In the genomic region with DNA sequence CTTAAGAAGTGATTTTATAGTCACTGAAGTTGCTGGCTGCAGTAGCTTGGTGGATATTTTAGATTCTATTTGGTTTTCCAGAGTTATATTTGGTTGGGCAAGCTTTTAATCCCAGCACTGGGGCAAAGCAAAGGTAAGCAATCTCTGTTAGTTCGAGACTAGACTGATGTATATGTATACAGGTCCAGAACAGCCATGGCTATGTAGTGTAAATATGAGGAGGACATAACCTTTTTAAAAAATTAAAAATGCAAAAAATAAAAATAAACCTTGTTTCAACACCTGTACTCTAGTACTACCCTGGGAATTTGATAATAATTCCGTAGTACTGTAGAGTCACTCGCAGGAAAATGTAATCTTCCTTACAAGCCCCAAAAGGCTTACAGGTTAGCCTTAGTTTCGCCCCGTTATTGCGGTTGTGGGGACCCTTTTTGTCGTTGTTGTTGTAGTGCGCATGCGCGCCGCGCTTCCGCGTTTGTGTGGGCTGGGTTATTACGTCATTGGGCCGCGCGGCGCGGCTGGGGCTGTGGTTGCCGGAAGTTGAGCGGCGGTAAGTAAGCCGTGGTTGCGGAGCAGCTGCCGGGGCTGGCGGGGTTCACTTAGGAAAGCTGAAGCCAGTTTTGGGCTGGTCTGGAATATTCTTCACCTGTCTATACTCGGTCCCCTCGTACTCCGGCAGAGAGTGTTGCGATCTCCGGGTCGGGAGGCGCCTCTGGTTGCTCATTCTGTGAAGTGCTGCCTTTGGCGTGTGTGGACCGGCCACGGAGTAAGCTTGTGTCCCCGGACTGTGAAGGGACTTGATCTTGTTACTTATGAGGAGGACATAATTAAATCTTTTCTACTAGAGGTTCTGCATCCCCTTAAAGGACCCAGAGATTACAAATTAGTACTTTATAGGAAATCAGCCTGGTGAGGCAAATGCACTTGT, we compare ENCODE assay signal across 8 mouse cellular contexts. TPM values are rescaled to one million over a fixed set of nuclear protein-coding genes. Genes with fewer than 3 reads are reported as not detected.
A peak's percentile ranks its signal among the peaks of the same experiment; 100 is the strongest.
DNase-seq lines count a peak whose midpoint lies in the region; ATAC-seq lines count a peak whose summit lies in the region.

Gene Atg7 (plus strand): TSS at position 497 of the 928 bp plus-strand sequence.

- peak within 1 kb of the TSS; percentile 64 for H3K9ac ChIP-seq in forebrain, embryonic 11.5 days (ENCODE audit: low read length)
- H3K9ac ChIP-seq in heart, embryonic 16.5 days (ENCODE audit: low read length): peak within 1 kb of the TSS; percentile 90
- H3K9ac ChIP-seq in liver, embryonic 15.5 days: peak within 1 kb of the TSS; percentile 69
- peak within 1 kb of the TSS; percentile 60 for H3K9ac ChIP-seq in neural tube, embryonic 12.5 days

- peak within 1 kb of the TSS; percentile 89 for H3K4me2 ChIP-seq in forebrain, embryonic 11.5 days (ENCODE audit: low read depth, low read length, severe bottlenecking)
- H3K4me2 ChIP-seq in heart, embryonic 16.5 days (ENCODE audit: low read depth, low read length): peak within 1 kb of the TSS; percentile 92
- peak within 1 kb of the TSS; percentile 86 for H3K4me2 ChIP-seq in liver, embryonic 15.5 days
- peak within 1 kb of the TSS; percentile 91 for H3K4me2 ChIP-seq in neural tube, embryonic 12.5 days (replicated peaks)

- H3K27me3 ChIP-seq in forebrain, embryonic 11.5 days (ENCODE audit: control insufficient read depth, insufficient read depth, low read length): no peaks in the 10 kb centered on the region
- no peaks in the 10 kb centered on the region for H3K27me3 ChIP-seq in heart, embryonic 16.5 days (ENCODE audit: control insufficient read depth, insufficient read depth, low read length)
- peaks cover 11% of the 10 kb centered on the region; the same call in 1 of the 2 replicates for H3K27me3 ChIP-seq in liver, embryonic 15.5 days
- no peaks in the 10 kb centered on the region for H3K27me3 ChIP-seq in neural tube, embryonic 12.5 days (replicated peaks)

- peak; percentile 88 for ATAC-seq in forebrain, embryonic 11.5 days (replicated peaks; ENCODE audit: low FRiP score)
- peak; percentile 77 for ATAC-seq in heart, embryonic 16.5 days (replicated peaks; ENCODE audit: extremely low read depth, insufficient read depth, low FRiP score)
- peak; percentile 82 for ATAC-seq in liver, embryonic 15.5 days (ENCODE audit: insufficient read depth)
- ATAC-seq in neural tube, embryonic 12.5 days (ENCODE audit: low FRiP score, low read depth): peak; percentile 74

- H3K9me3 ChIP-seq in forebrain, embryonic 11.5 days (ENCODE audit: control insufficient read depth, low read length): no peaks in the 10 kb centered on the region
- H3K9me3 ChIP-seq in heart, embryonic 16.5 days (replicated peaks; ENCODE audit: control insufficient read depth, low read length): no peaks in the 10 kb centered on the region
- H3K9me3 ChIP-seq in liver, embryonic 15.5 days (replicated peaks): no peaks in the 10 kb centered on the region
- no peaks in the 10 kb centered on the region for H3K9me3 ChIP-seq in neural tube, embryonic 12.5 days

- peaks cover 6% of the 10 kb centered on the region for H3K4me1 ChIP-seq in forebrain, embryonic 11.5 days (replicated peaks; ENCODE audit: control insufficient read depth, insufficient read depth, low read length)
- H3K4me1 ChIP-seq in heart, embryonic 16.5 days (ENCODE audit: control insufficient read depth, insufficient read depth, low read length): peaks cover 5% of the 10 kb centered on the region
- peaks cover 21% of the 10 kb centered on the region for H3K4me1 ChIP-seq in liver, embryonic 15.5 days (replicated peaks)
- peaks cover 7% of the 10 kb centered on the region for H3K4me1 ChIP-seq in neural tube, embryonic 12.5 days

- no peaks in the 10 kb centered on the region for H3K36me3 ChIP-seq in forebrain, embryonic 11.5 days (ENCODE audit: control insufficient read depth, insufficient read depth, low read length)
- H3K36me3 ChIP-seq in heart, embryonic 16.5 days (ENCODE audit: control insufficient read depth, insufficient read depth): no peaks in the 10 kb centered on the region
- no peaks in the 10 kb centered on the region for H3K36me3 ChIP-seq in liver, embryonic 15.5 days (replicated peaks)
- H3K36me3 ChIP-seq in neural tube, embryonic 12.5 days: no peaks in the 10 kb centered on the region

- under 1% methylated on average over 38 of the region's 38 CpGs for WGBS in forebrain, embryonic 11.5 days
- WGBS in heart, embryonic 16.5 days: under 1% methylated on average over 38 of the region's 38 CpGs
- under 1% methylated on average over 38 of the region's 38 CpGs for WGBS in liver, embryonic 15.5 days (ENCODE audit: insufficient replicate concordance)
- WGBS in neural tube, embryonic 12.5 days: under 1% methylated on average over 38 of the region's 38 CpGs

- DNase-seq in CD8-positive naive resting alpha-beta T cell, adult 2 months (ENCODE audit: low read depth in 2 of 2, low spot score in 2 of 2): peak; percentile 88 to 90
- peak; percentile 89 for DNase-seq in c-Kit-positive CD71-negative TER-119-negative erythroid progenitor cells, embryonic 14.5 days (ENCODE audit: low read depth)
- DNase-seq in forebrain, embryonic 11.5 days (ENCODE audit: low spot score): peak; percentile 97
- peak; percentile 94 to 97 for DNase-seq in kidney, postnatal 36 days
- peak; percentile 84 for DNase-seq in telencephalon, adult 2 months (ENCODE audit: low read depth, low spot score)

- no peak within 1 kb of the TSS for H3K27ac ChIP-seq in forebrain, embryonic 11.5 days (ENCODE audit: low read depth, low read length)
- H3K27ac ChIP-seq in heart, embryonic 16.5 days (ENCODE audit: low read length): peak within 1 kb of the TSS; percentile 62
- H3K27ac ChIP-seq in liver, embryonic 15.5 days (replicated peaks): peak within 1 kb of the TSS; percentile 68
- no peak within 1 kb of the TSS for H3K27ac ChIP-seq in neural tube, embryonic 12.5 days

- peak within 1 kb of the TSS; percentile 58 for H3K4me3 ChIP-seq in forebrain, embryonic 11.5 days (ENCODE audit: low read depth, low read length)
- H3K4me3 ChIP-seq in heart, embryonic 16.5 days (ENCODE audit: low read length): peak within 1 kb of the TSS; percentile 92
- H3K4me3 ChIP-seq in liver, embryonic 15.5 days (replicated peaks): peak within 1 kb of the TSS; percentile 72
- H3K4me3 ChIP-seq in neural tube, embryonic 12.5 days: peak within 1 kb of the TSS; percentile 76

RNA-seq across cellular contexts. Expression of gene Atg7, which starts in this region (rescaled TPM):
- 20.3 and 22.0 TPM in 2 replicates for polyA plus RNA-seq in forebrain, embryonic 11.5 days (2014; fragmentation: Nextera tagmentation; extraction: Ambion mirVana)
- polyA plus RNA-seq in heart, embryonic 16.5 days (2015; fragmentation: Nextera tagmentation; extraction: Ambion mirVana): 16.7 and 17.1 TPM in 2 replicates
- 12.5 and 13.5 TPM in 2 replicates for polyA plus RNA-seq in liver, embryonic 15.5 days (2015; fragmentation: Nextera tagmentation; extraction: Ambion mirVana)
- 19.2 and 19.6 TPM in 2 replicates for polyA plus RNA-seq in neural tube, embryonic 12.5 days (2016; fragmentation: Nextera tagmentation; extraction: Ambion mirVana)

Comparison
In these comparisons a context has a peak if more than half of its experiments do, and no peak if none do; other contexts are left out.
1. H3K27ac ChIP-seq: peak in heart, embryonic 16.5 days (single experiment) and liver, embryonic 15.5 days (single experiment); none in forebrain, embryonic 11.5 days (single experiment) and neural tube, embryonic 12.5 days (single experiment).
2. Peak in every context shown above with its lines, with median percentiles within 50 percentile points of each other: DNase-seq, ATAC-seq, H3K4me2 ChIP-seq, H3K4me3 ChIP-seq and H3K9ac ChIP-seq.